Mouse (Mus musculus): ENCODE results near the gene Acad10. TPM values are rescaled to one million over a fixed set of nuclear protein-coding genes. Genes with fewer than 3 reads are reported as not detected.
A peak's percentile ranks its signal among the peaks of the same experiment; 100 is the strongest.

Gene Acad10
- polyA plus RNA-seq, 1 experiment from 2014 or later, result 2.4 TPM

DNA sequence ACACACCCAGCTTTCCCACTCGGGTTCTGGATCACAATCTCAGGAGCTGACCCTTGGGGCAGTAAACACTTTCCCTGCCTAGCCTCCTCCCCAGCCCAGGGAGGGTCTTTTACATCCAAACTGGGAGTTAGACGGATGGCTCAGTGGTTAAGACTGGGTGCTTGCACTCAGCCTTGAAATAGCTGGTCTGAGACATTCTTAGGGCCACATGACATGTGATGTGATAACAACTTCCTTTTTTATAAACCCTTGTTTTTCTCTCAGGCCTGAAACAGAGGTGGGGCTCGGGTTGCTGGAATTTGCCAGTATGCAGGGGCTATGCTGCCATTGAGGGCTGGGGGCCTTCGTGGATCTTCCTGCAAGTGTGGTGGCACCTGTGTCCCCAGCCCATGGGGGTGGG lies 63.0 kb downstream of the Acad10 start:
- ATAC-seq (ENCODE audit: low FRiP score, low TSS enrichment) (no peak), DNase-seq (no peak)
- WGBS, result 80% methylated on average over 4 of the region's 4 CpGs
- H3K9ac ChIP-seq (replicated peaks; ENCODE audit: low read length), result no peak overlapping the region
- no peaks in the 10 kb centered on the region for H3K9me3 ChIP-seq (ENCODE audit: control insufficient read depth, low read length)
- no peak overlapping the region for H3K4me3 ChIP-seq (replicated peaks; ENCODE audit: low read depth, low read length)
- no peaks in the 10 kb centered on the region for H3K36me3 ChIP-seq (ENCODE audit: control insufficient read depth, insufficient read depth, low read length)
- H3K27me3 ChIP-seq (ENCODE audit: control insufficient read depth, insufficient read depth, low read length), result no peaks in the 10 kb centered on the region
- H3K27ac ChIP-seq (replicated peaks; ENCODE audit: low read depth, low read length), result no peak overlapping the region
- no peak overlapping the region for H3K4me2 ChIP-seq (ENCODE audit: low read length)
- H3K4me1 ChIP-seq (ENCODE audit: control insufficient read depth, insufficient read depth, low read length), result peaks cover 13% of the 10 kb centered on the region; the same call in 1 of the 2 replicates

DNA sequence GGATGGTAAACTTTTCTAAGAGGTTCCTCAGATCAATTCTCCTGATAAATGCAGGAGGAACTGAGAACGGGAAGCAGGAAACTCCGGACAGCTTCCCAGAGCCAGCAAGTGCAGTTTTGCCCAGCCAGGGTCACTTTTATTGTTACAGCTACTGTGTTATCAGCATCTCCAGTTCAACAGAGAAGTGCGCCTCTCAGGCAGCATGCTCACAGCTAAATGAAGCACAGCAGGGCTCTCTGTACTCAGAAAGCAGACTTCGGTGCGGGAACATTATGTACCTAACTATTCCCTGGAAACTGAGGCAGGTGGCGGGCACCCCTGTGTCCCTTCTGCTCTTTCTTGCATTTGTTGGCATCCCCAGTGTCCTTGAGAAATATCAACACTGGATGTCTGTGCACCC lies 64.1 kb downstream of the Acad10 start:
- Histone ChIP-seq H3K36me3 (ENCODE audit: control insufficient read depth, insufficient read depth, low read length) (no peaks in the 10 kb centered on the region), H3K27ac (replicated peaks; ENCODE audit: low read depth, low read length) (no peak overlapping the region), H3K4me1 (ENCODE audit: control insufficient read depth, insufficient read depth, low read length) (peaks cover 11% of the 10 kb centered on the region; the same call in 1 of the 2 replicates), H3K4me3 (replicated peaks; ENCODE audit: low read depth, low read length) (no peak overlapping the region), H3K9me3 (ENCODE audit: control insufficient read depth, low read length) (no peaks in the 10 kb centered on the region), H3K27me3 (ENCODE audit: control insufficient read depth, insufficient read depth, low read length) (no peaks in the 10 kb centered on the region), H3K9ac (replicated peaks; ENCODE audit: low read length) (no peak overlapping the region), H3K4me2 (ENCODE audit: low read length) (no peak overlapping the region)
- DNase-seq, result no peak
- ATAC-seq (ENCODE audit: low FRiP score, low TSS enrichment), result no peak
- 79% methylated on average over 6 of the region's 6 CpGs for WGBS

DNA sequence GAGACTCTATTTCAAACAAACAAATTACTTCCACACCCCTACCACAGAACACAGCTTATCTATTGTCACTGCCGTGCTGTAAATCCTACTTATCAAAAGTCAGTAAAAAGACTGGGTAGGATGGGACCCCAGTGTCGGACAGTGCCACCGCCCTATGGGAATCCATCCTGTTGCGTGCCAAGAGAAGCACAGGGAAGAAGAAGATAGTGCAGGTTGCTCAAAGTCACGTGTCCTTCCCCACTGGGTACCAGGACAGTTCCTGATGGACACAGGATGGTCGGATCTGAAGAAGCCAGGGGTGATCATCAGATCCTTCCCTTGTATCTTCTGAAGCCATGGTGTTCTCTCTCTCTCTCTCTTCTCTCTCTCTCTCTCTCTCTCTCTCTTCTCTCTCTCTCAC lies 64.6 kb downstream of the Acad10 start:
- H3K4me3 ChIP-seq (replicated peaks; ENCODE audit: low read depth, low read length), result no peak overlapping the region
- no peak overlapping the region for H3K4me2 ChIP-seq (ENCODE audit: low read length)
- no peak overlapping the region for H3K9ac ChIP-seq (replicated peaks; ENCODE audit: low read length)
- 85% methylated on average over 6 of the region's 6 CpGs for WGBS
- DNase-seq (no peak), ATAC-seq (ENCODE audit: low FRiP score, low TSS enrichment) (no peak)
- H3K9me3 ChIP-seq (ENCODE audit: control insufficient read depth, low read length), result no peaks in the 10 kb centered on the region
- no peaks in the 10 kb centered on the region for H3K27me3 ChIP-seq (ENCODE audit: control insufficient read depth, insufficient read depth, low read length)
- H3K36me3 ChIP-seq (ENCODE audit: control insufficient read depth, insufficient read depth, low read length), result no peaks in the 10 kb centered on the region
- H3K27ac ChIP-seq (replicated peaks; ENCODE audit: low read depth, low read length), result no peak overlapping the region
- peaks cover 11% of the 10 kb centered on the region; the same call in 1 of the 2 replicates for H3K4me1 ChIP-seq (ENCODE audit: control insufficient read depth, insufficient read depth, low read length)

GRCm38 (mm10) chr5:121594714-121595313 lies 65.5 kb downstream of the Acad10 start:
- WGBS, result 88% methylated on average over 6 of the region's 6 CpGs
- Histone ChIP-seq H3K4me1 (ENCODE audit: control insufficient read depth, insufficient read depth, low read length) (peaks cover 11% of the 10 kb centered on the region; the same call in 1 of the 2 replicates), H3K4me2 (ENCODE audit: low read length) (peak overlapping the region; percentile 95), H3K27me3 (ENCODE audit: control insufficient read depth, insufficient read depth, low read length) (no peaks in the 10 kb centered on the region), H3K4me3 (replicated peaks; ENCODE audit: low read depth, low read length) (no peak overlapping the region), H3K27ac (replicated peaks; ENCODE audit: low read depth, low read length) (peak overlapping the region; percentile 70), H3K36me3 (ENCODE audit: control insufficient read depth, insufficient read depth, low read length) (no peaks in the 10 kb centered on the region), H3K9me3 (ENCODE audit: control insufficient read depth, low read length) (no peaks in the 10 kb centered on the region), H3K9ac (replicated peaks; ENCODE audit: low read length) (no peak overlapping the region)
- no peak for DNase-seq
- ATAC-seq (ENCODE audit: low FRiP score, low TSS enrichment), result no peak

GRCm38 (mm10) chr5:121593451-121594401 lies 66.6 kb downstream of the Acad10 start, which contains the start of gene Aldh2:
Aldh2 (minus strand) TSS chr5:121593824.
- peak within 1 kb of the TSS; percentile 95 for H3K4me2 ChIP-seq (ENCODE audit: low read length)
- H3K9me3 ChIP-seq (ENCODE audit: control insufficient read depth, low read length), result no peaks in the 10 kb centered on the region
- H3K9ac ChIP-seq (replicated peaks; ENCODE audit: low read length), result peak within 1 kb of the TSS; percentile 62
- 4% methylated on average over 47 of the region's 47 CpGs for WGBS
- peak within 1 kb of the TSS; percentile 49 for H3K4me3 ChIP-seq (replicated peaks; ENCODE audit: low read depth, low read length)
- H3K36me3 ChIP-seq (ENCODE audit: control insufficient read depth, insufficient read depth, low read length), result no peaks in the 10 kb centered on the region
- H3K27me3 ChIP-seq (ENCODE audit: control insufficient read depth, insufficient read depth, low read length), result no peaks in the 10 kb centered on the region
- H3K4me1 ChIP-seq (ENCODE audit: control insufficient read depth, insufficient read depth, low read length), result peaks cover 11% of the 10 kb centered on the region; the same call in 1 of the 2 replicates
- ATAC-seq (ENCODE audit: low FRiP score, low TSS enrichment) (peak; percentile 77), DNase-seq (peak; percentile 88)
- peak within 1 kb of the TSS; percentile 70 for H3K27ac ChIP-seq (replicated peaks; ENCODE audit: low read depth, low read length)

GRCm38 (mm10) chr5:121592816-121593407 lies 67.4 kb downstream of the Acad10 start:
- no peaks in the 10 kb centered on the region for H3K9me3 ChIP-seq (ENCODE audit: control insufficient read depth, low read length)
- H3K27me3 ChIP-seq (ENCODE audit: control insufficient read depth, insufficient read depth, low read length), result no peaks in the 10 kb centered on the region
- H3K9ac ChIP-seq (replicated peaks; ENCODE audit: low read length), result peak overlapping the region; percentile 62
- H3K4me2 ChIP-seq (ENCODE audit: low read length), result peak overlapping the region; percentile 95
- H3K4me3 ChIP-seq (replicated peaks; ENCODE audit: low read depth, low read length), result peak overlapping the region; percentile 49
- H3K36me3 ChIP-seq (ENCODE audit: control insufficient read depth, insufficient read depth, low read length), result no peaks in the 10 kb centered on the region
- 5% methylated on average over 33 of the region's 33 CpGs for WGBS
- ATAC-seq (ENCODE audit: low FRiP score, low TSS enrichment), result peak; percentile 46; the same call in 1 of the 2 replicates
- peaks cover 11% of the 10 kb centered on the region; the same call in 1 of the 2 replicates for H3K4me1 ChIP-seq (ENCODE audit: control insufficient read depth, insufficient read depth, low read length)
- H3K27ac ChIP-seq (replicated peaks; ENCODE audit: low read depth, low read length), result peak overlapping the region; percentile 70; the same call in 1 of the 2 replicates
- DNase-seq, result peak; percentile 18

- Histone ChIP-seq H3K36me3 (ENCODE audit: control insufficient read depth, insufficient read depth, low read length) (no peaks in the 10 kb centered on the region), H3K4me2 (ENCODE audit: low read length) (peak overlapping the region; percentile 95), H3K27me3 (ENCODE audit: control insufficient read depth, insufficient read depth, low read length) (no peaks in the 10 kb centered on the region), H3K4me3 (replicated peaks; ENCODE audit: low read depth, low read length) (peak overlapping the region; percentile 49; the same call in 1 of the 2 replicates), H3K27ac (replicated peaks; ENCODE audit: low read depth, low read length) (no peak overlapping the region), H3K9me3 (ENCODE audit: control insufficient read depth, low read length) (no peaks in the 10 kb centered on the region), H3K9ac (replicated peaks; ENCODE audit: low read length) (no peak overlapping the region), H3K4me1 (ENCODE audit: control insufficient read depth, insufficient read depth, low read length) (peaks cover 11% of the 10 kb centered on the region; the same call in 1 of the 2 replicates)
- ATAC-seq (ENCODE audit: low FRiP score, low TSS enrichment) (no peak), DNase-seq (no peak)
- 69% methylated on average over 11 of the region's 11 CpGs for WGBS
Measured at GRCm38 (mm10) chr5:121592064-121592815, 68.1 kb downstream of the Acad10 start.

Measured in midbrain, embryonic 14.5 days (tissue).